Mouse (Mus musculus): ENCODE measurements around the gene Bcl7a.

GRCm38 (mm10) chr5:123338463-123338862 lies 5.2 kb upstream of the Bcl7a start:
- no peak for TF ChIP-seq MYOG (IDR thresholded peaks at IDR 0.05; ENCODE audit: control insufficient read depth in 1 of 3, insufficient read depth in 1 of 3, insufficient read length in 2 of 3, low read depth in 2 of 3)
- TF ChIP-seq E2F4 (IDR thresholded peaks at IDR 0.05; ENCODE audit: insufficient read depth), result no peak
- no peak for TF ChIP-seq MAX (IDR thresholded peaks at IDR 0.05; ENCODE audit: low read depth)
- TF ChIP-seq POLR2A (IDR thresholded peaks at IDR 0.05; ENCODE audit: insufficient read length, low read depth), result no peak
- TF ChIP-seq USF1 (IDR thresholded peaks at IDR 0.05; ENCODE audit: low read depth), result no peak
- TF ChIP-seq TCF12 (IDR thresholded peaks at IDR 0.05; ENCODE audit: insufficient read depth, poor library complexity, severe bottlenecking), result no peak
- no peak for TF ChIP-seq POLR2AphosphoS2 (IDR thresholded peaks at IDR 0.05; ENCODE audit: insufficient read length, low read depth)
- TF ChIP-seq SRF (IDR thresholded peaks at IDR 0.05; ENCODE audit: control insufficient read depth, insufficient read length, low read depth), result no peak
- TF ChIP-seq MYOD1 (IDR thresholded peaks at IDR 0.05; ENCODE audit: control insufficient read depth in 1 of 3, insufficient read length in 2 of 3, low read depth in 2 of 3), result no peak

All from myocyte (in vitro differentiated cells).